Mouse (Mus musculus) T-helper 1 cell (primary cell): ENCODE results near the gene Mcemp1.

Experiments used
- in situ Hi-C: fragments of 300-600 bp; cut with MboI, MseI; formaldehyde crosslinking; loops from one replicate; pipeline ENCODE4 v1.15.1; 2025; ENCODE audit warnings: high pct_unique_total_duplicates

The Mcemp1 gene

DNA sequence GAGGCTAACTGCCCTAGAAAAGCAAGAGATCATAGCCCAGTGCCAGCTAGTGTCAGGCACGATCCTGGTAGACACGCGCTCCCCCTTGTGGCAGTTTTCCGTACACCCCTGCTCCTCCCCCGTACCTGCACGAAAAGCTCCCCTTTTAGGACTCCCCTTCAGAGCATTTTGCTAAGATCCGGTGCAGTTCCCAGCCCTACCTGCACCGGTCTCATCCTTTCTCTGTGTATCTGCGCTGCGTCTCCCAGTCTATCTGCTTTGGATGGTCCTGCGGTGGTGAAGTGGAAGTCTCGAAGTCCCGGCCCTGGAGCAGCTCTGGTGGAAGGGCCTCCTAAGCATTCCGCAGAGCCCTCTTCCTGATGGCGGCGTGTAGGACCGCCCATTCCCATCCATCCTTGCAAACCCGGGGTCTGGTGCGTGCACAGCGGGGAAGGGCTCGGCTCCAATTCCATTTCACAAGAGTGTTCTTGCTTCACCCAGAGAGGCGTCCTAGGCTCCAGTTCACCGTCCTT is 6.5 kb downstream of the Mcemp1 start, which contains the start of gene Fcor:
TSS of gene Fcor (minus strand) at position 383 of the 512 bp plus-strand sequence.
- in situ Hi-C loops: loop anchor here (5.0 to 10.0 kb wide), 3 partner anchors 40 to 287 kb away; partner anchors contain the start of genes Pex11g and Stxbp2

GRCm38 (mm10) chr8:3674671-3675070 is 9.1 kb downstream of the Mcemp1 start:
- in situ Hi-C loops: loop anchor here (5.0 to 10.0 kb wide), 3 partner anchors 42 to 290 kb away; partner anchors contain the start of genes Pex11g and Stxbp2

DNA sequence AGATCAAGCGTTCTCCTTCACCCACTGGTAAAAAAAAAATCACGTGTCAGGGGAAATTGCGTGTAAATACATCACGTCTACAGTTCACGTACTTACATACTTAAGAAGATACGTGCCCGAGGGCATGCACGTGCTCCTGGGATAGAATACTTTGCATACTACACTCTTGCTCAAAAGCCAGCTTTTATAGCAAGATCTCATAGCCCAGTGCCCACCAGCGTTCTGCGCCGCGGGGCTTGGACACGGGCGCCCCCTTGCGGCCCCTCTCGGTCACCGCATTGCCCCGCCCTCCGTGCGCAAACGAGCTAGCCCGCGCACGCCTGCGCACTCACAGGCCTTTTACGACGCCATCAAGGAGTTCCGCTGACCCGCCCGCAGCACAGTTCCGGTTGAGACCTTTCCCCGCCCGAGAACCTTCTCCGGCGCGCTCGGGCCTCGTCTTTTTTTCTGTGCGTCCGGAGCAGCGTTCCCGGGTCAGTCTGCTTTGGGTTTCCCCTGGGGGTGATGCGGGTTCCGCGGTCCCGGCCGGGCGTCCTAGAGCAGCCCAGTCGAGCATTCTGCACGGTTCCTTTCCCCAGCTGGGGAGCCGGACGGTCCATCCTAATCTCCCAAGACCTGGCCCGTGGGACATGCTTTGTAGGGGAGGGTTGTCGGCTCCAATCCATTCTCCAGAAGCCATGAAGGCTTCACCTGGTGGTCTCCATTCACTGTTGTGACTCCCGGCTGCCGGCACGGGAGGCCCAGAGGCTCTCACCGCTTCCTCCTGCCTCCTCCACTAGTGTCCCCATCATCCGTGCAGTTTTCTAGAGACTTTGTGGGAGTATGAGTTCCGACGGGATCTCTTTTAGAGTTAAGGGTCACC is 10.8 kb downstream of the Mcemp1 start, which contains the start of gene Trappc5:
TSS of gene Trappc5 (plus strand) at position 169 of the 862 bp plus-strand sequence.
- in situ Hi-C loops: loop anchor here (10.0 kb wide), 1 partner anchor 292 kb away; no protein-coding TSS in a partner anchor

DNA sequence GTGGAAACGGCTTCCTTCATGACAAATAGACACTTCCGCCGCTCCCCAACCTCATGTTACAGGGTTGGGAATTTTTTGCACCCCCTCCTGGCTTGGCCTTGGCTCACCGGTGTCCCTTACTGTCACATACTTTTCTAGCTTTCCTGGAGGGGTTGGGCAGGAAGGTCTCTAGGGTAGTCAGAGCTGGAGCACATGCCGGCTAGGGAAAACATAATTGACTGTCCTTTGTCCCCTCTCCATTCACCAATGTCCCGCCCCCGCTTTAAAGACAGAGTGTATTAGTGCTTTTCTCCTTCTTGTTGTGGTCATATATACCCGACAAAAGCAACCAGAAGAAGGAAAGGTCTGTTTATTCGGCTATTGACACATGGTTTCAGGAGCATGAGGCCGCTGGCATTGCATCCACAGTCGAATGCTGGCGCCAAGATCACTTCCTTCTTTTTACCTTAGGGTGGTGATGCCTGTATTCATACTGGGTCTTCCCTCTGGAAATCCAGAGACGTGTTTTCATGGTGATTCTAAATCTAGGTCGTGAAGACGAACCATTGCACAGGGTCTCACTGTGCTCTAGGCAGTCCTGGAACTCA is 11.5 kb downstream of the Mcemp1 start:
- in situ Hi-C loops: loop anchor here (10.0 kb wide), 1 partner anchor 292 kb away; no protein-coding TSS in a partner anchor

GRCm38 (mm10) chr8:3678831-3679230 is 13.3 kb downstream of the Mcemp1 start:
- in situ Hi-C loops: loop anchor here (10.0 kb wide), 1 partner anchor 294 kb away; no protein-coding TSS in a partner anchor

GRCm38 (mm10) chr8:3679236-3679635 is 13.7 kb downstream of the Mcemp1 start:
- in situ Hi-C loops: loop anchor here (10.0 kb wide), 1 partner anchor 294 kb away; no protein-coding TSS in a partner anchor

DNA sequence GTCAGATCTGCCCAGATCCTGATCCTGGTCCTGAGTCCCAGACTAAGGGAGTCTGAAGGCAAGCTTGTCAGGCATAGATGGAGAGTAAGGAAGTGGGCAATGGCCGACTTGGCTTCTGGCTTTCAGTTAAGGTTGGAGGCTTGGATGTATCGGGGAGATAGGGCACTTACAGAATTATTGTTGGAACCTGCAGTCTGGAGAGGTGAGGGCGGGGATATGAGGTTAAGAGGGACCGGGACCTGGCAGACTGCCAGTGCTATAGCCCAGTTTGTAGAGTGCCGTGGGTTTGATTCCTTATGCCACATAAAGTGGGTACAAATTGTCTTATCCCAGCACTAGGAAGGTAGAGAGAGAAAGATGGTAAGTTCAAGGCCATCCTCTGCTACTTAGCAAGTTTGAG is 14.1 kb downstream of the Mcemp1 start:
- in situ Hi-C loops: loop anchor here (10.0 kb wide), 1 partner anchor 295 kb away; no protein-coding TSS in a partner anchor

GRCm38 (mm10) chr8:3682435-3682834 is 16.9 kb downstream of the Mcemp1 start:
- in situ Hi-C loops: no loop called here

DNA sequence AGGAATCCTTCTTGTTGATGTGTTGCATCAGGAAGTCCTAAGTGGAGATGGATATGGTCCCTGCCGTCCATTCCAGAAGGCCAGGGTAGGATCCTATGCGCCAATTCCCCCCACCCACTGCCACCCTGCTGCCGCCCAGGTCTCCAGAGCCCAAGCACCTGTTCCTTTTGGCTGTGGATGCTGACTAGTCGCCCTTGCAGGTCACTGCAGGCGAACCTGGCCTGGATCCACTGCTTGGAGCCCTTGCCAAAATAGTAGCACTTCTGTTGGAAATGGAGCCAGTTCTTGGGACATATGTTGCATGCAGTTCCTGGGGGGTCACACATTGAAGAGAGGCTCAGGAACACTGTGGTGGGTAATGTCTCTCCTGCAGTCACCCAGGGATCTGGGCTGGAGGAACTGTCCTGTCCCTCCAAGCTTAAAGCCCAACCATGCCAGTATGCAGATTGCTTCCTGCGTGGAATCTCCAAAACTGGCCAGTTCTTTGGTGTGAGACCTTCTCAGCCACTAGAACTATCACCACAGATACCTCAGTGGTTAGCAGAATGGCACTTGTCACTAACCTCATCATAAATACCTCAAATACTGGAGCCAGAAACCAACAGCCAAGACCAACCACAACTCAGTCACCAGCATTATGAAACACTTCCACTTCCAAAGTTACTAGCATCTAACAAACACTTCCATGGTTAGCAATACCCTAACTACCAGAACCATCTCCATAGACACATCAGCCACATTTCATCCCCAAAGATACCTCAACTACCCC is 18.0 kb downstream of the Mcemp1 start:
- in situ Hi-C loops: no loop called here

DNA sequence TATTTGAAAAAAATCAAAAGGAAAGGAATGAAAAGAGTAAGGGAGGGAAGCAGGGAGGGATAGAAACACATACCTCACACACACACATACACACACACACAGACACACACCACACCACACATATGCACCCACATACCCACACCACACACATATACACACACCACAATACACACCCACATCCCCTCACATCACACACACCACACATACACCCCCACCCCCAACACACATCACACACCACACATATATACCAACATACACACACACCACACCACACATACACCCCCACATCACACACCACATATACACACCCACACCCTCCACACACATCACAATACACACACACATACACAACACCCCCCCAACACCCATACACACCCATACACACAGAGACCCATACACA is 19.0 kb downstream of the Mcemp1 start:
- in situ Hi-C loops: no loop called here

DNA sequence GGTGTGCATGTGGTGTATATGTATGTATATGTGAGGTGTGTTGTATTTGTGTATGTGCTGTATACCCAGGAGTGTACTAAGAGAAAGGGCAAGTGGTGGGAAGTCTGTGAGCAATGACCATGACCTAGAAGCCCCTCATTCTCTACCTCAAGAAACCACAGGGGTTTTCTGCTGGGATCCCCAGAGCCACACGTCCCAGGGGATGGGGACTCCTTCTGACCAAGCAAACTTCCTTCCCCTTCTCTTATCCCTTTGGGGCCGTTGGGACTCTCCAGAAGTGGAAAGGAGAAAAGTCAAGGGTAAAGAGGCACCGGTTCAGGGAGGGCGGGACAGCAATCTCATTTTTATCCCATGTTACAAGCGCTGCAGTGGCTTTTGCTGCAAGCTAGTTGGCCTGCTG is 19.9 kb downstream of the Mcemp1 start:
- in situ Hi-C loops: no loop called here

GRCm38 (mm10) chr8:3687537-3687936 is 22.0 kb downstream of the Mcemp1 start:
- in situ Hi-C loops: no loop called here

GRCm38 (mm10) chr8:3690774-3691173 is 25.2 kb downstream of the Mcemp1 start:
- in situ Hi-C loops: no loop called here

DNA sequence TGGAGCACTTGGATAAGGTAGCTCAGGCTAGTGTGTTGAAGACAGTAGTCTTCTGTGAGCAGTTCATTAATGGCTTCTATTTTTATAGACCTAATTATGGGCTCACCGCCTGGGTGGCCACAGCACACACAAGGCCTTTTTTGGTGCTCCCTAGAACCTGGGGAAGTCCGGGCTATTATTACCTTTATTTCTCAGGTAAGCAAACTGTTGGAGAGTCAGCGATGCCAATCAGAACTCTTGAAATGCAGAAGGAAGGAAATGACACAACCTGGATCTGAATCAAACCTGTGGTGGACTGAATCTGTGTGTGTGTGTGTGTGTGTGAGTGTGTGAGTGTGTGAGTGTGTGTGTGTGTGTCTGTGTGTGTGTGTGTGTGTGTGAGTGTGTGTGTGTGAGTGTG is 28.6 kb downstream of the Mcemp1 start, which contains the start of gene Fcer2a:
TSS of gene Fcer2a (minus strand) at position 55 of the 400 bp plus-strand sequence.
- in situ Hi-C loops: no loop called here

DNA sequence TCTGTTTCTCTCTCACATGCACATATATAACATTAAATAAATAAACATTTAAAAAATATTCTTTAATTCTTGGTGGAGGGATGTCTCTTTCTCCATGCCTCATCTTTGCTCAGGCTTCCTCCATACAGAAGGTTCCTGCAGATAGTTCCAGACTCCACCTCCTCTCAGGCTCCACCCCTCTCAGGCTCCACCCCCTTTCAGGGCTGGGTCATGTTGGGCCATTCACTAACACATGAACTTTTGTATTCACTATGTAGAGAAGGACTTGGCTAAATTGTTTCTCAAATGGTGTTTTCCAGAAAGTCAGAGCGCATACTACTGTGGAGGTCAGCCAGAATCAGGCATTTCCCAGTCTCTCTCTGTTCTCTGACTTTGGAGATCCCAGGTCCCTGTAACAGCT is 35.9 kb downstream of the Mcemp1 start:
- in situ Hi-C loops: loop anchor here (10.0 kb wide), 1 partner anchor 663 kb away; no protein-coding TSS in a partner anchor

- in situ Hi-C loops: loop anchor here (5.0 to 10.0 kb wide), 2 partner anchors 412 to 659 kb away; no protein-coding TSS in a partner anchor
These were observed 40.2 kb downstream of the Mcemp1 start for GRCm38 (mm10) chr8:3705711-3706110.

- in situ Hi-C loops: loop anchor here (5.0 to 10.0 kb wide), 2 partner anchors 410 to 657 kb away; no protein-coding TSS in a partner anchor
These were observed 42.1 kb downstream of the Mcemp1 start for GRCm38 (mm10) chr8:3707611-3708010.

GRCm38 (mm10) chr8:3710312-3710711 is 44.8 kb downstream of the Mcemp1 start:
- in situ Hi-C loops: no loop called here

DNA sequence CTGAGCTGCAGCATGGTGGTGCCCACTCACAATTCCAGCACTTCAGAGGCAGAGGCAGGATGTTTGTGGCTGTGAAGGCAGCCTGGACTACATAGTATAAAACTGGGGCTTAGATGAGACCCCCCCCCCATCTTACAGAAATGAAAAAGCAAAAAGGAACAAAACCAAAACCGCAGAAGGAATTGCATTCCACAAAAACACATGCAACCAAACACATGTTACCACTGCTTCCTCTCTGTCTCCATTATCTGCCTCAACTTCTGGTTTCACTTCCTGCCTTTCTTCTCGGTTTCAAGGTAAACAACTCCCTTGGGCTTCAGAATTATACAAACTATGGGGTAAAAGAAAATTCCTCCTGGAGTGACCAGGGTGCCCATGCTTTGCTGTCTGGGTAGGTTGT is 46.1 kb downstream of the Mcemp1 start:
- in situ Hi-C loops: no loop called here

DNA sequence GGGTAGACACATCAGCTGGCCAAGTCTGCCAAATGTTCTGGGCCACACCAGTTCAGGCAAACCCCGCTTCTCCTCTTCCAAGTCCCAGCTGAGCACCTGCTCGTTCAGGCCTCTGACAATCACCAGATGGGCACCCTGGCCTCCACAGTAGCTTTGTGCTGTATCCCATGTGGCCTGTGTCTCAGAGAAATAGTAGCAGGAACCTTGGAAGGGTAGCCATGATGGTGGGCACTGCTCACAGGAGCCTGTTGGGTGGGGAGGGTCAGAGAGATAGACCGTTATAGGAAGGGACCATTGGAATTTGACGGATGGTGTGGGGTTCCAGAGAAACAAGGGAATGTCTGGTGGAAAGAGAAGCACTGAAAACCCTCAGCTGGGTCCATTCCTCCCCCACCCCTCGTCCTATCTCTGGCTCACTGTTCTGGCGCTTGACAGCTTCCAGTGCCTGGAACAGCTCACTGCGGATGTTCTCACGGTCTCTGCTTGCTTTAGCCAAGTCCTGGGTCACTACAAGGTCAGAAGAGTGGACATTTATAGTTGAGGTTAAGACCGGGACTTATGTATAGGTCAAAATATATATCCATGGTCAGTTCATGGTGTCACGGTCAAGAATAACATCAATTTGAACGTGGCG is 51.9 kb downstream of the Mcemp1 start:
- in situ Hi-C loops: no loop called here
